Mouse (Mus musculus): ENCODE results near the gene Scgb1b29. TPM values are rescaled to one million over a fixed set of nuclear protein-coding genes. Genes with fewer than 3 reads are reported as not detected.
"Not testable (repeated sequence)": the region's sequence is repeated elsewhere in the genome, so short reads cannot be mapped to it uniquely, and the experiment has no call there.

Scgb1b29 gene
- polyA plus RNA-seq (2016; fragmentation: Nextera tagmentation; extraction: Ambion mirVana) = not detected in 2 replicates

DNA sequence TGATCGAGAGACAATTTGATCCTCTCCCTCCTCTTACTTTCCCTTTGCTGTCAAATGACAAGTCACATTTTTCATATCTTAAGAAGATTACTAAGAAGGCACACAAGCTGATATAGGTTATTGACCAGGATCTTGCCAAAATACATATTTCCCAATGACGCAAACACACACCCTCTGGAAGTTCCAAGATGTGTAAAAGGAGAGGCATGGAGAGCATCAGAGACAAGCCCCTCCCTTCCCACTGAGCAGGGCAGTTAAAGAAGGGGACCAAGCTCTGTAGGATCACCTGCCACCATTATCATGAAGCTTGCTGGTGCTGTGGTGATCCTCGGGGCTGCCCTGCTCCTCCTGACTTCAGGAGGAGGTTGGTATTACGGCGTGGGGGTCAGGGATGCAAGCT, at the start of gene Scgb1b29:
Gene Scgb1b29 (plus strand): TSS at position 301 of the 400 bp plus-strand sequence.
- not testable (repeated sequence) for DNase-seq (ENCODE audit: extremely low spot score, low spot score); H3K27ac ChIP-seq; H3K36me3 ChIP-seq (replicated peaks); H3K4me3 ChIP-seq; H3K9me3 ChIP-seq; H3K27me3 ChIP-seq (ENCODE audit: poor library complexity, severe bottlenecking); H3K4me1 ChIP-seq
- WGBS = 87% methylated on average over 3 of the region's 5 CpGs

DNA sequence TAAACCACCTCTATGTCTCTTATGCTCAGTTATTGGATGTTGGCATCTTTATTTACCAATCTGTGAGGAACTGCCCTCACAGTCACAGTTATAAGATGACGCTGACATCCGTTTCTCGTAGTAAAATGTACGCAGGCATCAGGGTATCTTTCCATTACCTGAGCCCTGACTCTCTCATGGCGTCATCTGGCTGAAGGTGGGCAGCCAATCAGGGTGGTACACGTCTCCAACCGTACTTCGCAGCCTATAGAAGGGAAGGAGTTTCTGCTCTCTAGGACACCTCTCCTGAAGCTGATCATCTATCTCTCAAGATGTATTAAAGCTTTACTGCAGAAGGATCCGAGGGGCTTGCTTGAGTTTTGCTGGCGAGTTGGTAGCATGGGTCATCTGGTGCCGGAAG, 12.7 kb upstream of the Scgb1b29 start:
- H3K27me3 ChIP-seq (ENCODE audit: poor library complexity, severe bottlenecking); DNase-seq (ENCODE audit: extremely low spot score, low spot score); H3K36me3 ChIP-seq (replicated peaks); H3K4me1 ChIP-seq; H3K4me3 ChIP-seq; H3K27ac ChIP-seq: not testable (repeated sequence)
- H3K9me3 ChIP-seq = peaks cover 13% of the 10 kb centered on the region; the same call in 1 of the 2 replicates
- WGBS = 90% methylated on average over 11 of the region's 11 CpGs

Other genes starting within 250 kb of the Scgb1b29 start
- gene Scgb2b11, start 230.4 kb upstream of the Scgb1b29 start, polyA plus RNA-seq (2016; fragmentation: Nextera tagmentation; extraction: Ambion mirVana) = not detected in 2 replicates
- not detected in 2 replicates for gene Scgb1b11, start 218.7 kb upstream of the Scgb1b29 start, polyA plus RNA-seq (2016; fragmentation: Nextera tagmentation; extraction: Ambion mirVana)
- not detected in 2 replicates for gene Scgb2b12, start 114.3 kb upstream of the Scgb1b29 start, polyA plus RNA-seq (2016; fragmentation: Nextera tagmentation; extraction: Ambion mirVana)
- not detected in 2 replicates for gene Scgb1b12, start 107.4 kb upstream of the Scgb1b29 start, polyA plus RNA-seq (2016; fragmentation: Nextera tagmentation; extraction: Ambion mirVana)

All from forebrain, embryonic 10.5 days (tissue).